Mouse (Mus musculus): Measurements from ENCODE around the gene St7l.

The St7l gene

GRCm38 (mm10) chr3:104901154-104901553, 37.3 kb downstream of the St7l start:
- no peak for DNase-seq (ENCODE audit: low read depth, low spot score)

GRCm38 (mm10) chr3:104905389-104905788, 41.6 kb downstream of the St7l start:
- no peak for DNase-seq (ENCODE audit: low read depth, low spot score)

GRCm38 (mm10) chr3:104906007-104906406, 42.2 kb downstream of the St7l start:
- DNase-seq (ENCODE audit: low read depth, low spot score) = no peak

GRCm38 (mm10) chr3:104909195-104909594, 45.4 kb downstream of the St7l start:
- no peak for DNase-seq (ENCODE audit: low read depth, low spot score)

- DNase-seq (ENCODE audit: low read depth, low spot score) = no peak
Observed at GRCm38 (mm10) chr3:104914986-104915385, 51.2 kb downstream of the St7l start.

- no peak for DNase-seq (ENCODE audit: low read depth, low spot score)
Observed at GRCm38 (mm10) chr3:104929385-104929784, 65.6 kb downstream of the St7l start.

GRCm38 (mm10) chr3:104937728-104938305, 74.0 kb downstream of the St7l start:
- no peak for DNase-seq (ENCODE audit: low read depth, low spot score)

- no peak for DNase-seq (ENCODE audit: low read depth, low spot score)
Observed at GRCm38 (mm10) chr3:104938327-104938726, 74.5 kb downstream of the St7l start.

GRCm38 (mm10) chr3:104940691-104941090, 76.9 kb downstream of the St7l start:
- DNase-seq (ENCODE audit: low read depth, low spot score) = no peak

GRCm38 (mm10) chr3:104942682-104943081, 78.9 kb downstream of the St7l start:
- no peak for DNase-seq (ENCODE audit: low read depth, low spot score)

GRCm38 (mm10) chr3:104943333-104943732, 79.5 kb downstream of the St7l start:
- DNase-seq (ENCODE audit: low read depth, low spot score) = no peak

- DNase-seq (ENCODE audit: low read depth, low spot score) = no peak
Observed at GRCm38 (mm10) chr3:104944894-104945293, 81.1 kb downstream of the St7l start.

GRCm38 (mm10) chr3:104950926-104951325, 87.1 kb downstream of the St7l start:
- no peak for DNase-seq (ENCODE audit: low read depth, low spot score)

- no peak for DNase-seq (ENCODE audit: low read depth, low spot score)
Observed at GRCm38 (mm10) chr3:104952891-104953670, 89.3 kb downstream of the St7l start.

GRCm38 (mm10) chr3:104954137-104954536, 90.3 kb downstream of the St7l start:
- no peak for DNase-seq (ENCODE audit: low read depth, low spot score)

- no peak for DNase-seq (ENCODE audit: low read depth, low spot score)
Observed at GRCm38 (mm10) chr3:104954551-104954950, 90.7 kb downstream of the St7l start.

- DNase-seq (ENCODE audit: low read depth, low spot score) = no peak
Observed at GRCm38 (mm10) chr3:104956131-104956581, 92.4 kb downstream of the St7l start.

- DNase-seq (ENCODE audit: low read depth, low spot score) = no peak
Observed at GRCm38 (mm10) chr3:104960026-104961000, 96.5 kb downstream of the St7l start.

GRCm38 (mm10) chr3:104961066-104962059, 97.6 kb downstream of the St7l start, which contains the start of gene Wnt2b:
Gene Wnt2b (minus strand): TSS chr3:104961921.
- no peak for DNase-seq (ENCODE audit: low read depth, low spot score)

GRCm38 (mm10) chr3:104962141-104962611, 98.4 kb downstream of the St7l start:
- DNase-seq (ENCODE audit: low read depth, low spot score) = no peak

GRCm38 (mm10) chr3:104962866-104963265, 99.1 kb downstream of the St7l start:
- DNase-seq (ENCODE audit: low read depth, low spot score) = no peak

Measured in embryo, embryonic 11.5 days (tissue).